Mouse (Mus musculus) liver, adult 2 months (tissue): ENCODE data around the gene Myo18a. TPM values are rescaled to one million over a fixed set of nuclear protein-coding genes. Genes with fewer than 3 reads are reported as not detected.
A peak's percentile ranks its signal among the peaks of the same experiment; 100 is the strongest.

Experiments used
- DNase-seq: peaks from one replicate; pipeline ENCODE4 v3.0.0-alpha.2; 2011; ENCODE audit warnings: low read depth, low spot score; ENCODE audit errors: extremely low read depth
- H3K27ac ChIP-seq: fragments of 200-500 bp; replicated peaks from 2 replicates; pipeline ENCODE4 v1.5.1; 2012; ENCODE audit warnings: low read depth, mild to moderate bottlenecking, control low read depth, inconsistent platforms, low read length; ENCODE audit not compliant: insufficient read depth
- H3K27me3 ChIP-seq: fragments of 200-500 bp; 2 replicates; pipeline ENCODE4 v1.6.1; 2012; ENCODE audit warnings: mild to moderate bottlenecking, moderate library complexity, low read length, inconsistent platforms; ENCODE audit not compliant: control insufficient read depth, insufficient read depth
- H3K36me3 ChIP-seq: fragments of 200-500 bp; 2 replicates; pipeline ENCODE4 v1.6.1; 2012; ENCODE audit warnings: low read length, inconsistent platforms; ENCODE audit not compliant: control insufficient read depth, insufficient read depth
- H3K4me1 ChIP-seq: fragments of 200-500 bp; 2 replicates; pipeline ENCODE4 v1.6.1; 2011; ENCODE audit warnings: low read length; ENCODE audit not compliant: control insufficient read depth, insufficient read depth
- H3K4me3 ChIP-seq: fragments of 200-500 bp; 2 replicates; pipeline ENCODE4 v1.5.1; 2011; ENCODE audit warnings: low read depth, mild to moderate bottlenecking, control low read depth, low read length, moderate library complexity; ENCODE audit not compliant: insufficient read depth
- H3K79me2 ChIP-seq: fragments of 200-500 bp; 2 replicates; pipeline ENCODE4 v1.6.1; 2012; ENCODE audit warnings: inconsistent platforms, mild to moderate bottlenecking, low read length, moderate library complexity; ENCODE audit not compliant: control insufficient read depth, insufficient read depth
- H3K9ac ChIP-seq: fragments of 200-500 bp; 2 replicates; pipeline ENCODE4 v1.6.1; 2012; ENCODE audit warnings: low read depth, mild to moderate bottlenecking, control low read depth, inconsistent platforms, low read length
- CTCF ChIP-seq: fragments of 200-500 bp; IDR thresholded peaks from 2 replicates; pipeline ENCODE4 v1.5.1; 2011; ENCODE audit warnings: low read depth, low read length, control low read depth
- POLR2A ChIP-seq: fragments of 200-500 bp; IDR thresholded peaks from 2 replicates; pipeline ENCODE4 v1.6.1; 2011; ENCODE audit warnings: low read length, control low read depth; ENCODE audit not compliant: insufficient read depth; ENCODE audit errors: extremely low read depth
- WGBS: fragments of 180-500 bp; shearing (Covaris S2); methylation state at CpG from one replicate; pipeline ENCODE4 v1.1.7; 2018; 5-methylcytosine and 5-hydroxymethylcytosine counted together
- polyA plus RNA-seq: library from polyadenylated mRNA; depleted of rRNA; stranded (reverse); fragments of >200 nt; gene quantifications from 2 replicates; pipeline ENCODE4 v1.2.3, GENCODE M21; 2012
- total RNA-seq: library from RNA; depleted of rRNA; stranded (reverse); fragments of >200 nt; gene quantifications from 2 replicates; pipeline ENCODE4 v1.2.3, GENCODE M21; 2014

The Myo18a gene
- total and polyA plus RNA-seq, 2 experiments = 28.6 to 42.0 TPM

- H3K27ac ChIP-seq = peak overlapping the region; percentile 84
- no peaks in the 10 kb centered on the region for H3K27me3 ChIP-seq
- WGBS = 53% methylated on average over 5 of the region's 5 CpGs
- H3K4me3 ChIP-seq = no peak overlapping the region
- H3K36me3 ChIP-seq = no peaks in the 10 kb centered on the region
- peaks cover 35% of the 10 kb centered on the region for H3K79me2 ChIP-seq
- TF ChIP-seq POLR2A (no peak), CTCF (no peak)
- peak overlapping the region; percentile 37 for H3K9ac ChIP-seq
- H3K4me1 ChIP-seq = peaks cover 67% of the 10 kb centered on the region
- no peak for DNase-seq
These were observed 22.3 kb downstream of the Myo18a start for GRCm38 (mm10) chr11:77785396-77785767.

GRCm38 (mm10) chr11:77785768-77786561, 22.9 kb downstream of the Myo18a start:
- H3K27ac ChIP-seq = peak overlapping the region; percentile 84
- WGBS = 26% methylated on average over 7 of the region's 7 CpGs
- H3K9ac ChIP-seq = peak overlapping the region; percentile 37
- peaks cover 68% of the 10 kb centered on the region for H3K4me1 ChIP-seq
- H3K4me3 ChIP-seq = no peak overlapping the region
- H3K36me3 ChIP-seq = no peaks in the 10 kb centered on the region
- TF ChIP-seq CTCF (no peak), POLR2A (no peak)
- peaks cover 30% of the 10 kb centered on the region for H3K79me2 ChIP-seq
- DNase-seq = peak; percentile 54
- no peaks in the 10 kb centered on the region for H3K27me3 ChIP-seq

GRCm38 (mm10) chr11:77787707-77788106, 24.7 kb downstream of the Myo18a start, which contains the start of gene Gm10277:
Gm10277 (minus strand) TSS chr11:77787747.
- TF ChIP-seq CTCF = no peak
- no peak for TF ChIP-seq POLR2A
- Histone ChIP-seq H3K4me1 (peaks cover 64% of the 10 kb centered on the region), H3K27ac (peak within 1 kb of the TSS; percentile 84), H3K9ac (no peak within 1 kb of the TSS; the same call in 1 of the 2 replicates), H3K79me2 (peaks cover 41% of the 10 kb centered on the region), H3K36me3 (no peaks in the 10 kb centered on the region), H3K27me3 (no peaks in the 10 kb centered on the region), H3K4me3 (no peak within 1 kb of the TSS)
- peak; percentile 62 for DNase-seq
- 25% methylated on average over 5 of the region's 5 CpGs for WGBS

GRCm38 (mm10) chr11:77789512-77789911, 26.5 kb downstream of the Myo18a start:
- Histone ChIP-seq H3K79me2 (peaks cover 35% of the 10 kb centered on the region), H3K9ac (no peak overlapping the region), H3K4me3 (no peak overlapping the region), H3K36me3 (no peaks in the 10 kb centered on the region), H3K4me1 (peaks cover 53% of the 10 kb centered on the region), H3K27ac (no peak overlapping the region), H3K27me3 (no peaks in the 10 kb centered on the region)
- 88% methylated on average over 5 of the region's 5 CpGs for WGBS
- no peak for DNase-seq
- TF ChIP-seq CTCF (no peak), POLR2A (no peak)

- H3K79me2 ChIP-seq = peaks cover 31% of the 10 kb centered on the region
- 11% methylated on average over 9 of the region's 9 CpGs for WGBS
- H3K4me3 ChIP-seq = no peak overlapping the region
- H3K27ac ChIP-seq = peak overlapping the region; percentile 66
- H3K4me1 ChIP-seq = peaks cover 46% of the 10 kb centered on the region
- H3K9ac ChIP-seq = peak overlapping the region; percentile 46; the same call in 1 of the 2 replicates
- H3K27me3 ChIP-seq = no peaks in the 10 kb centered on the region
- TF ChIP-seq CTCF (no peak), POLR2A (no peak)
- no peak for DNase-seq
- H3K36me3 ChIP-seq = no peaks in the 10 kb centered on the region
These were observed 27.2 kb downstream of the Myo18a start for GRCm38 (mm10) chr11:77790286-77790685.

- no peaks in the 10 kb centered on the region for H3K36me3 ChIP-seq
- peak overlapping the region; percentile 66 for H3K27ac ChIP-seq
- TF ChIP-seq CTCF (no peak), POLR2A (no peak)
- peaks cover 36% of the 10 kb centered on the region for H3K4me1 ChIP-seq
- no peak overlapping the region for H3K4me3 ChIP-seq
- no peaks in the 10 kb centered on the region for H3K27me3 ChIP-seq
- DNase-seq = no peak
- peaks cover 34% of the 10 kb centered on the region for H3K79me2 ChIP-seq
- peak overlapping the region; percentile 56 for H3K9ac ChIP-seq
- 49% methylated on average over 8 of the region's 8 CpGs for WGBS
These were observed 28.2 kb downstream of the Myo18a start for GRCm38 (mm10) chr11:77791241-77791727.
